Mouse (Mus musculus): Measurements from ENCODE around the gene Wipf1. TPM values are rescaled to one million over a fixed set of nuclear protein-coding genes. Genes with fewer than 3 reads are reported as not detected.
"Not testable (repeated sequence)": the region's sequence is repeated elsewhere in the genome, so short reads cannot be mapped to it uniquely, and the experiment has no call there.

Gene Wipf1
- polyA plus RNA-seq (2012; rRNA removed), result 10.3 and 12.2 TPM in 2 replicates

DNA sequence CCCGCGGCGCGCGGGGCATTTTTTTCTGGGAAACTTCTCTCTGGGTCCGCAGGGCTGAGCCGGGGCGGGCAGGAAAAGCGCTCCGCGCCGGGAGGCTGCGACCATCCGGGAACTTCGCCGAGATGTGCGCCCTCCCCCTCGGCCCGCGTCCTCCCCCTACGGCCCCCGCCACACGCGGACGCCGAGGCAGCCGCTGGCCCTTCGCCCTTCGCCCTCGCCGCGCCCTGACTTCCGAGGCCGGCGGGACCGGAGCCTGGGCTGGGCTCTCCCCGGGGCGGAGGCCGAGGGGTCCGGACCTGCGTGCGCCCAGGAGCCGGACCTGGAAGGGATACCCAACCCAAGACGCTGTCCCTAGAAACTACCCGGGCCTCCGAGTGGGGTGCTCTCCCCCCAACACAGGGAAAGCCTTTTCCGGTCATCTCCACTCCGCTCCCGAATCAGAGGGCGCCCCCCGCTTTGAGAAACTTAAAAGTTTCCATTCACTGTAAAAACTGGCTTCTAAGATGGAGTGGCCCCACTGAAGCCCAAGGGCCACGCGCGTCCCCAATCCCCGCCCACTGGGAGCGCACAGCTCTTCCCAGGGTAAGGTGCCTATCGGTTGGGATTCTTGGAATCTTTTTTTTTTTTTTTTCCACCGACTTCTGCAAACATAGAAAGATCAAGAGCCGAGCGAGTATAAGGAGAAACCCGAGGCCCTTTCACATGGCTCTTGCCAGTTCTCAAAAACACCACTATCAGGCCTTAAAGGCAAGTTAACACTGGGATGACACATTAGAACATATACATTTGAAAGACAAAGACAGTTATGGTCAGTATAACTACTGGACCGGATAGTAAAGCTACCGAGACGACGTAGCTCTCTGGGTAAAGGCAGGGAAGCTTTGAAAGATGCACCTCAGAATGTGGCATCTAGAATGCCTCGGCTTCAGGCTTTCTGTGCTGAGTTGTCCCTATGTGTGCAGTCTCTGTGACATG, at the start of gene Wipf1:
Wipf1 (minus strand) TSS at position 379 of the 975 bp plus-strand sequence.
- WGBS, result 1% methylated on average over 66 of the region's 66 CpGs
- DNase-seq (ENCODE audit: low read depth, low spot score), result no peak

DNA sequence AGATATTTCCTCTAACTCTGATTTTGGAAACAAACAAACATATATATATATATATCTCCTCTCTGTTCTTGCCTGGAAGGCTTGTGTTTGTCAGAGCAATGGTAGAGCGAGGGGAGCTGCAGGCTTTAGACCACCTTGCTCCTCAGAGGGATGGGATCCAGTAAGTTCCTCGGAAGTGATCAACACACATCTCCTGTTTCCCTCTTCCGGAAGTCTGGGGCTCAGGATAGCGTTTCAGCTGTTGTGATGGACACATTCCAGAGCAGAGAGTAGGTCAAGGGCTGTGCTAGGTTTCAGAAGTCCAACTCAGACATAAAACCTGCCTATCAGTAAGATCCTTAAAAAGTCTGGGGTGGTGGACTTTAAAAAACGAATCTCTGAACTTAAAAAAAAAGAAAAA, 49.6 kb upstream of the Wipf1 start:
- WGBS, result 42% methylated on average over 5 of the region's 5 CpGs
- DNase-seq (ENCODE audit: low read depth, low spot score), result no peak

DNA sequence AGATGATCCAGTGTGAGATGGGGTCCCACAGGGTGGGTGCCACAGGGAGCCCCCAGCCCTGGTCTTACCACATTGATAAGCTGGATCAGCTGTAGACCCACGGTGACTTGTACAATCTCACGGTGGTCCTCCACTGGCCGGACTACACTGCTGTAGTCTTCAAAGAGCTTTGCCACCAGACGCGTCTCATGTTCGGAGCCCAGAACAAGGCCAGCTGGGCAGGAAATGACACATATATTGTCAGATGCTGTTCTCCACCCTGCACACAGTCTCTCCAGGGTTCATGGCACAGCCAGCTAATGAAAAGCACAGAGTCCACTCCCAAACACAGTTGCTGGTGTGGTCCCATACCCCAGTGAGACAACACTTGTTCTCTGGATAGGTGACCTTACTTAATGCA, 44.9 kb upstream of the Wipf1 start:
- no peak for DNase-seq (ENCODE audit: low read depth, low spot score)
- 87% methylated on average over 6 of the region's 6 CpGs for WGBS

DNA sequence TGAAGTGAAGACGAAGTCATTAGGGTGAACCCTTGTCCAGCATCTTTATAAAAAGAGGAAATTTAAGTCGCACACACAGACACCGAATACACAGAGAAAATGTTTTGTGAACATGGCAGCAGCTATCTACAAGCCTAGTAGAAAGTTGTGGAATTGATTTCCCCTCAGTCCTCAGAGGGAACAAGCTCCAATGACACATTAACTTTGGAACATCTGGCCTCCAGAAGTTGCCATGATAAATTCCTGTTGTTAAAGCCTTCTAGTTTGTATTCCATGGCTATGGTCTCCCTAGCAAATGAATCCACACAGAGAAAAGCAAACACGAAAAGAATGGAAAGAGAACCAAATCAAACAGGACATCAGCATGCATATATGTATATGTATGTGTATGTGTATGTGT, 44.0 kb upstream of the Wipf1 start:
- 84% methylated on average over 4 of the region's 4 CpGs for WGBS
- no peak for DNase-seq (ENCODE audit: low read depth, low spot score)

DNA sequence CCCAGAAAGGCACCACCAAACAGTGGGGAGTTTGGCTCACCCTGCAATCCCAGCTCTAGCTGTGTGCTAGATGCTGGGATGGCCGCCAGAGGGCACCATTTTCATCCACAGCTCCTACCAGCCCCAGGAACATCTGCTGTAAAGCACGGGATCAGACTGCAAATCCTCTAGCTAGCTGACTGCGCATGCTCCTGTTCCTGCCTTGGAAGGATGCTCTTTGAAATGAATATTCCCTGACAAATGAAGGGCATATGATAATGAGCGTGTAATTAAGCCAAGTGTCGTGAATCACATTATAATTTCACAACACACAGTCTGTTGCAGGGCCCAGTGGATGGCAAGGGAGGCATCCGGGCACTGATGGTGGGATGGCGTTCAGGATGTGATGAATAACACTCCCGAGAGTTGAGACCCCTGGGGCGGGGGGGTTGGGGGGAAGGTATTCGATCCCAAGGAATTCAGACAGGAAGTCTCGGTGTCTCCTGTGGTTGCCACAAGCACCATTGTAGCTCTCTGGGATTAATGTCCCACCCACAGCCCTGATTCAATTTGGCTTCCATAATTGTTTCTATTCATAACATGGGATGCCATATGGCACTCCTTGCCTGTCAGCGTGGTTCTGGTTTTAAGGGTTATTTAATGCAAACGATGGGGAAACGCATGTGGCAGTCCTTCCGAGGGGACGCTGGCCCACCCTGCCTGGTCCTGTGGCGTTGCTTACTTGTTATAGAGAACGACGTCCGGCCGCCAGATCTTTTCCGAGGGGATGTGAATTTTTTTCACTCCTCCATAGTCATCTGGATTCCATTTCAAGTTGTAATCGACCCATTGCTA, 43.2 kb upstream of the Wipf1 start:
- WGBS, result 45% methylated on average over 23 of the region's 23 CpGs
- no peak for DNase-seq (ENCODE audit: low read depth, low spot score)

DNA sequence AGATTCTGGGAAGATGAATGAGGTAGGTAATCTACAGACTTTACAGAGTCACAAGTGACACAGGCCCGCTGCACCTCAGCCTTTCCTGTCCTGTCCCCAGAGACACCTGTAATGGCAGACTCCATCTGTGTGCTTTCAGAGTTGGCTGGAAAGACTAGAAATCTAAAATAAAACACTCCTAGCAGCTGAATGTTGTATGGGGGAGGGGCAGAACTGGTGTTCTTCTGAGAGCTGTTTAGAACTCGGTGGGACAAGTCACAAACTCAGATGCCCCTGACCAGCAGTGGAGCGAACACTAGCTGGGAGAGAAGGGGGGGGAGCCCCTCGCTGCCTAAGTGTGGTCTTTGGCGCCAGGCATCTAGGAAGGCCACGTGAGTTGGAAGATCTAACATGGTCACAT, 42.4 kb upstream of the Wipf1 start:
- DNase-seq (ENCODE audit: low read depth, low spot score), result no peak

DNA sequence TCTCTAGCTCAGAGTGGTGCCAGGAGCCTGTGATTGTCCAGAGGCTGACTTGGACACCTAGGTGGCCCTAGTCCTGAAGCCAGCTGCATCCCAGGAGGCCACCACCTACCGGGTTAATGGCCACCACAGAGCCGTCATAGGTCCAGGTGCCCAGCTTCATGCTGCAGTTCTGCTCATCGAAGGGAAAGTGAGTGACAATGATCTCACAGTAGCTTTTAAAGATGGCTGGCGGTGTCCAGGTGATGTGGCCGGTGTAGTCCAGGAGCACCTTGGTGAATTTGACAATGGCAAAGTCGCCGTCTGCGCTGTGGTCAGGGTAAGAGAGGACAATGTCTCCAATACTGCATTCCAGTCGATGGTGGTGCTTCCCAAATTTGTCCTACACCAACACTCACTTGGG, 41.8 kb upstream of the Wipf1 start:
- DNase-seq (ENCODE audit: low read depth, low spot score), result no peak
- WGBS, result 91% methylated on average over 9 of the region's 9 CpGs

More for the DNA sequence above, 42.4 kb upstream of the Wipf1 start:
- WGBS, result 78% methylated on average over 6 of the region's 6 CpGs

DNA sequence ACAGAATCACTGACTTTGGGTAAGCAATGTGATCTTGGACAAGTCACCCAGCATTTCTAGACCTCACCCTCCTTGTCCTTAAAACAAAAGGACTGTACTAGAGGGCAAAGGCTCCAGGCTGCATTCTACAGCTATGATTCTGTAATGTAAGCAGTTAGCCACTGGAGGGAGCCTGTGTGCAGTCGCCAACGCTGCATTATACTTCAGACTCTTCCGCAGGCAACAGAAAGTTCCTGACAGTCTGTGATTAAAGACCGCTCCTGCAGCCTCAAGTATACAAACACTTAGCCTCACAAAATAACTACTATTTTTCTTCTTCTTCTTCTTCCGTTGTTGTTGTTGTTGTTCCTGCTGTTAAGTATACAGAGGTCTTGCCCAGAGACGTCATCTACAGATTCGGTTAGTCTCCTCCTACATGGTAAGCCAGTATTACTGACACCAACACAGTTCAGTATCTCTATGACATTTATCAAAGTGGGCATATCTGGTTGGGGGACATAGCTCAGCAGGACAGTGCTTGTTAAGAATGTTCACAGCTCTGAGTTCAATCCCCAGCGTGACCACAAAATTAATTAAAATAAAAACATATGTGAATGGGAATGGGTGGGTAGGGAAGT, 37.6 kb upstream of the Wipf1 start:
- 13% methylated on average over 8 of the region's 8 CpGs for WGBS
- no peak for DNase-seq (ENCODE audit: low read depth, low spot score)

DNA sequence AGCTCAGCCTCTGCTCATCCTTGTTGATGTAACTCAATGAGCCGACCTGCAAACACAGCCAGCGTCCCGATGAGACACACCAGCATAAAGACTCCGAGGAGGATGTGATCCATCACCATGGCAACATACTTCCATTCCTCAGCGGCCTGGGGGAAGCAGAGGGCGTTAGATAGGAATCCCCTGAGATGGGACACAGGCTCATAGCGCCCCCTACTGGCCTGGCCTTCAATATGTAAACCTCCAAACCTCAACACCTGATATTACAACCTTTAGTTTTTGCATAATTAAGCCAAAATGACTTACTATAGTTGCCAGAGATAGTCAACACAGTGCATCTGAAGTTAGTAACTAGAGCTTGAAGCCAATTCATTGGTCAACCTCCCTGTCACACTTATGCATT, 36.6 kb upstream of the Wipf1 start:
- 26% methylated on average over 7 of the region's 7 CpGs for WGBS
- DNase-seq (ENCODE audit: low read depth, low spot score), result no peak

DNA sequence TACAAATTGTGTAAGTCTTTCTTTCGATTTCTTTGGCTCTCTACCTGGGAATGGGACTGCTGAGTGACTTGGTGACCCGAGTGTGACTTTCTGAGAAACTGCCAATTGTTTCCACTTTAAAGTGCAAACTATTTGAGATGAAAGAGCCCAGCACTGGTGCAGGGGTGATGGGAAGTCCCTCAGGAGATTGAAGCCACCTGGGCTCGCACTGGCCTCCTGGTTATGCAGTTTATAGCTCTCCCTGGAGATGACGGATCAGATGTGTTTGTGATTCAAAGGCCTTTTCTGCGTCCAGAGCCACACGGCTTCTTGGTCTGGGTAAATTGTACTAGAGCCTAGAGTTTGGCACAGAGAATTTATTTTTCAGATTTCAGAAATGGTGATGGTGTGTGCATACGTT, 34.2 kb upstream of the Wipf1 start:
- 67% methylated on average over 7 of the region's 7 CpGs for WGBS
- no peak for DNase-seq (ENCODE audit: low read depth, low spot score)

DNA sequence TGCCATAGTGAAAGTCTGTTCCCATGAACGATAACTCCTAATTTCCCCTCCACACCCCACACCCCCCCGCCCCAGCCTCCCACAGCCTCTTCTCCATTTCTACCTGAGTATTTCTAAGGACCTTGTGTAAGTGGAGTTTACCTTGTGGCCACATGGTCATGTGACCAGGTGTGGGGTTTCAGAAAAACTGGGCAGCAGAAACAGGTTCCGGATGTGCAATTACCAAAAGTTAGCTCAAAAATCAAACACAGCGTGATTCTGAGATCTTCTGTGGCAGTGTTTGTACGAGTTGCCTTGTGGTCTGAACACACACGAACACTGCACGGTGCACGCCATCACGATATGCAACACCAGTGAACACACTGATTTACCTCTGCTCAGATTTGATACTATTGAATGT, 33.1 kb upstream of the Wipf1 start:
- DNase-seq (ENCODE audit: low read depth, low spot score), result no peak
- WGBS, result 97% methylated on average over 9 of the region's 9 CpGs

DNA sequence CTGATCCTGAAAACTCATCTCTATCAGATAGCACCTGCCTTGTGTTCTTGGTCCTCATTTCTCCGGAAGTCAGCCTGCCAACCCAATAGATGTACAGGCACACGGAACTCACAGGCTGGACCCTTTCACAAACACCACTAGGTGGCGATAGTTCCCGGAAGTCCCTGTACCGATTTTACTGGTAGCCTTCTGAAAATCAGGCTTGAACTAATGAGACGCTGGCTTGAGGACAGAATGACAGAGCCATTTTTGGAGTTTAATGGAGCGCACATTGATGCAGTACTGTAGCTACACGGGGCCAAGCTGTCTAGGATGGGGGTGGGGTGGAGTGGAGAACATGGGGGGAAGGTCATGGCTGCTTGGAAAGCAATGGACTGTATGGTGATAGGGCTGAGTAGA, 32.1 kb upstream of the Wipf1 start:
- WGBS, result 11% methylated on average over 8 of the region's 8 CpGs
- DNase-seq (ENCODE audit: low read depth, low spot score), result no peak

DNA sequence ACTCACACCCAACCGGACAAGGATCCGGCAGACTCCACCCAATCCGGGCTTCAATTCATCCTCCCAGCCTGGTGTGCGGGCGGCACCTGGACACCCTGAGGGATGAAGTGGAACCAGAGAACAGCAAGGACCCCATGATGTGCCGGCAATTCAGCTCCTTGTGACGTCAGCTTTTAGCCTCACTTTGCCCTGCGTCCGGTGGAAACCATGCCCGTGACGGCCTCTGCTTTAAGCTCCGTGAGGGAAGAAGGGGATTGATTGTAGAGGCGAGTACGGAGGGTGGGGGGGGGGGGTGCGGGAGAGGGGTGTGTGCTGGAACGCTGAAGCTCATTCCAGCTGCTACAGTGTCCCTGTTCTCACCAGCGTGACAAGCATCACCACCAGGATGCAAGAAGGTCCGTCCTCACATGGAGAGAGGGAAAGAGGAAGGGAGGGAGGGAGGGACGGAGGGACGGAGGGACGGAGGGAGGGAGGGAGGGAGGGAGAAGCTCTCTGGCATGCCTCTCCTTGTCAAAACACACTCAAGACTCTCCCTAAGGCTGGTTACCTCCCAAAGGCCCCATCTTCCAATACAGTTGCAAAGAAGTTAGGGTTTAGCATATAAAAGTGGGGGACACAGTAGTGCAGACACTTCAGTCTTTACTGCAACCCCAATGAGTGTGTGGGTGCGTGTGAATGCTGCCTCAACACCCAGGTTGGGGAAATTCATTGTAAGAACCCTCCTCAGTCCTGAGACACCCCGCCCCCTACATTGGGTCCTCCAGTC, 31.5 kb upstream of the Wipf1 start:
- DNase-seq (ENCODE audit: low read depth, low spot score), result no peak
- 6% methylated on average over 23 of the region's 23 CpGs for WGBS

DNA sequence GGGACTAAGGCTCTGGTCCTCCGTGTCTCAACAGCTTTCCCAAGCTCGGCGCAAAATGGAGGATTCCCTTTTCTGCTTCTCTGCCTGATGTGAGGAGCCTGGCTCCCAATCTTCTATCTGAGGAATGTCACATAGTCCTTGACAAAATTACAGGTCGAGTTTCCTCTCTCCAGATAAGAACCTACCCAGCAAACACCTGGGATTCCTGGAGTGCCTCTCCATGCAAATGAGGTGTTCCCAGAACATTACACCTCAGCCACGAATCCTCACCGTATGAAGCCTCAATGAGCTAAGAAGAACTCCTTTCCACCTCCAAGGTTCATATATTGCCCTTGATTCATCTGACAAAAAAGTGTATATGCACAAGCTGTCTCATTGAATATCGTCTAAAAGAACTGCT, 30.9 kb upstream of the Wipf1 start:
- DNase-seq (ENCODE audit: low read depth, low spot score), result no peak
- 53% methylated on average over 7 of the region's 7 CpGs for WGBS

DNA sequence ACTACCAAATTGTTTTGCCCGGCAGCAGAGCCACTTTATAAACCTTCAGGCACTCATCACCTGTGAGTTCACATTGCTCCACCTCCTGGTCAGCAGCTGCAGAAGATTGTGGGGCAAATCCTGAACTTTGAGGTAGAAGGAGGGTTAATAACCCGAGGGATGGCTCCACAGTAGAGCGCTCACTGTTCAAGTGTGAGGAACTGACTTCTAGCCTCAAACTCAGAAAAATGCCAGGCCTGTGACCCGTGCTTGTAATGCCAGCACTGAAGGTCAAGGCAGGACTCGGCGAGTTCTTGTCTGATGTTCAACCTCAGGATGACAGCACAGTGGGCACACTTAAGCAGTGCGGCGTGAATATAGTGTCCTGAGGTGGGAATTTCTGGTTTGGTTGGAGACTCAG, 28.4 kb upstream of the Wipf1 start:
- WGBS, result 73% methylated on average over 8 of the region's 8 CpGs
- no peak for DNase-seq (ENCODE audit: low read depth, low spot score)

DNA sequence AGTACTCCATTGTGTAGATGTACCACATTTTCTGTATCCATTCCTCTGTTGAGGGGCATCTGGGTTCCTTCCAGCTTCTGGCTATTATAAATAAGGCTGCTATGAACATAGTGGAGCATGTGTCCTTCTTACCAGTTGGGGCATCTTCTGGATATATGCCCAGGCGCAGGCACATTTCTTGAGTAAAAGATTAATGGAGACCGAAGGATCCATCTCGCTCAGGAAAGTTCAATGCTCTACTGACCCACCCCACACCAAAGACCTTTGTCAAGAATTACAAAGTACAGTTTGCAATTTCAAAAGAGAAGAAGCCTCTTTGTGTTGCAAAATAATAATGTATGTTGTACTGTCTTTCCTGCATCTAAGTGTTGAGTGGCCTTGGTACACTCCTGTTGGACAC, 27.5 kb upstream of the Wipf1 start:
- 98% methylated on average over 3 of the region's 3 CpGs for WGBS
- not testable (repeated sequence) for DNase-seq (ENCODE audit: low read depth, low spot score)

DNA sequence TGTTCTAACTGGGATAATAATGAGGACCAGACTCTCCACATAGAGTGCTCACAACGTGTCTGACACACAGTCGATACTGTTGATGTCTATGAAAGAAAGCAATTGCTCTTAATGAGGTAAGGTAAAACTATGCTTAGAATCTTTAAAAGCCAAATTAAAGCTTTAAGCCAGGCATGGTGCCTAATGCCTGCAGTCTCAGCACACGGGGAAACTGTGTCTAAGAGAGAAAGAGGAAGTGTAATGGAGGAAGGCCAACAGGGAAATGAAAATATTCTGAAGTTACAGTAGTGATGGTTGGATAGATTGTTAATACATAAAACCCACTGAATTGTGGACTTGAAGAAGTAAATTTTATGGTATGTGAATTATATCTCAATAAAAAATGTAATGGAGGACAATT, 24.9 kb upstream of the Wipf1 start:
- DNase-seq (ENCODE audit: low read depth, low spot score), result no peak
- WGBS, result 59% methylated on average over 3 of the region's 3 CpGs

DNA sequence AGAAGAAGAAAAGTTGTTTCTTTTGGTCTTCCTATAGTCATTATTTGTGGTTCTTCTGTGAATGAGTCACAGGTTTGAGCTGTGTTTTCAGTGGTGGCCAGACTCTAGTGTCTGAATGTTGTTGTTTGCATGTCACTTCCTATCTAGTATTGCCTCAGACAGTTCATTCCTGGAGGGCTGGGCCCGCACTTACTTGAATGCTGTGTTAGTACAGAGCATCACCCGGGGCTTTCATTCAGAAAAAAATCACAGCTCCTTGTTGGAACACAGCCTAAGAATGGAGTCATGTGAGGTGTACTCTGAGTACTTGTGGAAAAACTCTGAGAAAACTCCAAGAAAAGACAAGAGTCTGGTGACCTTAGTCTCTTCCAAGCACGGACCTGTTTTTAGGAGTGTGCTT, 23.4 kb upstream of the Wipf1 start:
- DNase-seq (ENCODE audit: low read depth, low spot score), result no peak
- WGBS, result 53% methylated on average over 3 of the region's 3 CpGs

DNA sequence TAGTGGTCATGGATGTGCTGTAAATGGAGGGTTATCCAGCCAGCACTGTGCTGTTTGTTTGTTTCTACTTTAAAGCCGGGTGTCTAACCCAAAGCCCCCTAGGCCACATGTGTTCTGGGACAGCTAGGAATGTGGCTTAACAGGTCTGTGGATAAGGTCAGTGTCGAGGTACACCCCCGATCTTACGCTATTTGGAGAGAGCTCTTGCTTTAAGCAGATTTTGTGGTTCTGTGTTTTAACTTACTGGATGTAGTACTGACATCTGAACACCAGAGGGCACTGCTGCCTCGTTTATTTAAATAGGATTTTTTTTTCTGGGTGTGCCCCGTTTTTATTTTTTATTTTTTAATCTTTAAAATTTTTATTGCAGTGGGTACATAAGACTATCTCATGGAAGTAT, 21.2 kb upstream of the Wipf1 start:
- DNase-seq (ENCODE audit: low read depth, low spot score), result no peak
- 9% methylated on average over 6 of the region's 6 CpGs for WGBS

DNA sequence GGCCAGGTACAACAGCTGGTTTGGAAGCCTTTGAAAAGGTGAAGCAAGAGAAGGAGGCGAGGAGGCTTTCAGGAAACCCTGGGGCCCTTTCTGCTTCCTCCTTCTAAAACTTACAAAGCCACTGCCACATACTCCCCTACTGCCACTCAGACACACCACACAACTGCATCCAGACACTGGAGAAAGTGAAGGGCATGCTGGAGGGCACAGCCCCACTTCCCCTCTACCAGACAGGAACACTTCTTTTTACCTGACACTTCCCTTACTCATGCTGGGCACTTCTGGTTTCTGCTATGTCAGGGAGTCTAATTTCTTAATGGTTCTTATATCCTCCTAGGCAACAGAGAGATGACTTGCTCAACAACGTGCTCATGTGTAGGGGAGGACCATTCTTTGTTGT, 19.0 kb upstream of the Wipf1 start:
- 66% methylated on average over 2 of the region's 2 CpGs for WGBS
- DNase-seq (ENCODE audit: low read depth, low spot score), result no peak
